Mouse (Mus musculus) kidney, embryonic 15.5 days (tissue): Measurements from ENCODE around the gene C4b. TPM values are rescaled to one million over a fixed set of nuclear protein-coding genes. Genes with fewer than 3 reads are reported as not detected.

Source experiments
- ATAC-seq: fragments of 200-750 bp; cut with Nextera tagmentation; replicated peaks from 2 replicates; pipeline ENCODE4 v1.8.0; 2017; ENCODE audit warnings: moderate TSS enrichment; ENCODE audit not compliant: low FRiP score
- H3K27ac ChIP-seq: fragments of 300-500 bp; sonication (generic); 2 replicates; pipeline ENCODE4 v1.5.1; 2015; ENCODE audit warnings: mild to moderate bottlenecking, inconsistent platforms
- H3K27me3 ChIP-seq: fragments of 300-500 bp; sonication (generic); 2 replicates; pipeline ENCODE4 v1.6.1; 2015; ENCODE audit warnings: inconsistent platforms
- H3K36me3 ChIP-seq: fragments of 300-500 bp; sonication (generic); 2 replicates; pipeline ENCODE4 v1.6.1; 2015; ENCODE audit warnings: inconsistent platforms
- H3K4me1 ChIP-seq: fragments of 300-500 bp; sonication (generic); 2 replicates; pipeline ENCODE4 v1.6.1; 2015; ENCODE audit warnings: inconsistent platforms
- H3K4me2 ChIP-seq: fragments of 300-500 bp; sonication (generic); 2 replicates; pipeline ENCODE4 v1.6.1; 2015; ENCODE audit warnings: moderate library complexity, mild to moderate bottlenecking, inconsistent platforms
- H3K4me3 ChIP-seq: fragments of 300-500 bp; sonication (generic); replicated peaks from 2 replicates; pipeline ENCODE4 v1.5.1; 2015; ENCODE audit warnings: mild to moderate bottlenecking, inconsistent platforms
- H3K9ac ChIP-seq: fragments of 300-500 bp; sonication (generic); 2 replicates; pipeline ENCODE4 v1.6.1; 2015; ENCODE audit warnings: mild to moderate bottlenecking, inconsistent platforms
- H3K9me3 ChIP-seq: fragments of 300-500 bp; sonication (generic); replicated peaks from 2 replicates; pipeline ENCODE4 v1.6.1; 2016; ENCODE audit warnings: inconsistent platforms
- whole genome bisulfite sequencing: fragments of 180-500 bp; shearing (Covaris S2); methylation state at CpG from one replicate; pipeline ENCODE4 v1.1.7; 2015; ENCODE audit warnings: mixed read lengths; 5-methylcytosine and 5-hydroxymethylcytosine counted together
- microRNA-seq: library from miRNA; unstranded; fragments of <30 nt; microRNA quantifications from one replicate; pipeline ENCODE4, GENCODE M21; 2016
- polyA plus RNA-seq: library from polyadenylated mRNA; unstranded; fragments of >200 nt; fragmentation: Nextera tagmentation; extraction: Ambion mirVana; gene quantifications from 2 replicates; pipeline ENCODE4 v1.2.1, GENCODE M21; 2015

Gene C4b
- polyA plus RNA-seq, 1 experiment from 2014 or later = 2.0 TPM

- Histone ChIP-seq H3K4me3 (no peak overlapping the region), H3K9ac (no peak overlapping the region), H3K36me3 (no peaks in the 10 kb centered on the region), H3K4me2 (no peak overlapping the region), H3K4me1 (peaks cover 31% of the 10 kb centered on the region), H3K27ac (no peak overlapping the region), H3K27me3 (peaks cover 44% of the 10 kb centered on the region), H3K9me3 (no peaks in the 10 kb centered on the region)
- no peak for ATAC-seq
- 85% methylated on average over 26 of the region's 26 CpGs for WGBS
Observed at GRCm38 (mm10) chr17:34680191-34680590, 63.5 kb downstream of the C4b start.

Small RNA genes within 50 kb of the gene (microRNA-seq; reads per million reads assigned to microRNA genes)
- gene Gm27471 = not detected

Other genes with a start within 250 kb of the C4b start
- gene Btnl6, start 226.5 kb downstream of the C4b start, polyA plus RNA-seq = not detected in 2 replicates
- gene Notch4, start 179.6 kb downstream of the C4b start, polyA plus RNA-seq = 8.7 and 11.8 TPM in 2 replicates
- gene Gpsm3, start 154.1 kb downstream of the C4b start, polyA plus RNA-seq = 20.8 and 22.6 TPM in 2 replicates
- 14.9 and 16.7 TPM in 2 replicates for gene Pbx2, start 152.6 kb downstream of the C4b start, polyA plus RNA-seq
- gene Ager, start 146.0 kb downstream of the C4b start, polyA plus RNA-seq = 6.5 and 7.5 TPM in 2 replicates
- 166 and 168 TPM in 2 replicates for gene Rnf5, start 140.2 kb downstream of the C4b start, polyA plus RNA-seq
- 60.8 and 72.2 TPM in 2 replicates for gene Agpat1, start 139.6 kb downstream of the C4b start, polyA plus RNA-seq
- 3.5 and 4.4 TPM in 2 replicates for gene Egfl8, start 127.9 kb downstream of the C4b start, polyA plus RNA-seq
- gene Ppt2, start 115.4 kb downstream of the C4b start, polyA plus RNA-seq = 36.5 and 39.1 TPM in 2 replicates
- gene Prrt1, start 114.3 kb downstream of the C4b start, polyA plus RNA-seq = 0.24 and 0.35 TPM in 2 replicates
- 17.2 and 18.4 TPM in 2 replicates for gene Fkbpl, start 99.1 kb downstream of the C4b start, polyA plus RNA-seq
- 86.2 and 98.2 TPM in 2 replicates for gene Atf6b, start 96.7 kb downstream of the C4b start, polyA plus RNA-seq
- 0.35 and 0.75 TPM in 2 replicates for gene Tnxb, start 73.3 kb downstream of the C4b start, polyA plus RNA-seq
- 11.1 and 45.4 TPM in 2 replicates for gene Cyp21a1, start 60.7 kb upstream of the C4b start, polyA plus RNA-seq
- gene Stk19, start 93.1 kb upstream of the C4b start, polyA plus RNA-seq = 29.4 and 29.6 TPM in 2 replicates
- gene Dxo, start 93.1 kb upstream of the C4b start, polyA plus RNA-seq = 62.7 and 73.0 TPM in 2 replicates
- gene Skiv2l, start 106.3 kb upstream of the C4b start, polyA plus RNA-seq = 48.5 and 53.1 TPM in 2 replicates
- 101 and 116 TPM in 2 replicates for gene Nelfe, start 106.5 kb upstream of the C4b start, polyA plus RNA-seq
- 12.1 and 13.3 TPM in 2 replicates for gene Cfb, start 118.6 kb upstream of the C4b start, polyA plus RNA-seq
- gene Zbtb12, start 135.6 kb upstream of the C4b start, polyA plus RNA-seq = 5.0 TPM in 2 replicates
- gene Gm20547, start 138.2 kb upstream of the C4b start, polyA plus RNA-seq = not detected in 2 replicates
- 2.6 and 3.6 TPM in 2 replicates for gene C2, start 154.4 kb upstream of the C4b start, polyA plus RNA-seq
- gene Ehmt2, start 154.6 kb upstream of the C4b start, polyA plus RNA-seq = 80.1 and 93.7 TPM in 2 replicates
- gene Slc44a4, start 170.6 kb upstream of the C4b start, polyA plus RNA-seq = 12.4 and 13.0 TPM in 2 replicates
- 33.7 and 37.0 TPM in 2 replicates for gene Neu1, start 187.4 kb upstream of the C4b start, polyA plus RNA-seq
- gene Hspa1b, start 215.4 kb upstream of the C4b start, polyA plus RNA-seq = 0.49 and 0.53 TPM in 2 replicates
- gene Gm20481, start 226.0 kb upstream of the C4b start, polyA plus RNA-seq = not detected in 2 replicates
- 7.8 and 8.4 TPM in 2 replicates for gene Hspa1a, start 228.3 kb upstream of the C4b start, polyA plus RNA-seq
- 0.81 and 1.6 TPM in 2 replicates for gene Hspa1l, start 228.8 kb upstream of the C4b start, polyA plus RNA-seq
- 229 and 231 TPM in 2 replicates for gene Lsm2, start 238.0 kb upstream of the C4b start, polyA plus RNA-seq